ENCODE assay signal across 8 mouse cellular contexts in the genomic region with DNA sequence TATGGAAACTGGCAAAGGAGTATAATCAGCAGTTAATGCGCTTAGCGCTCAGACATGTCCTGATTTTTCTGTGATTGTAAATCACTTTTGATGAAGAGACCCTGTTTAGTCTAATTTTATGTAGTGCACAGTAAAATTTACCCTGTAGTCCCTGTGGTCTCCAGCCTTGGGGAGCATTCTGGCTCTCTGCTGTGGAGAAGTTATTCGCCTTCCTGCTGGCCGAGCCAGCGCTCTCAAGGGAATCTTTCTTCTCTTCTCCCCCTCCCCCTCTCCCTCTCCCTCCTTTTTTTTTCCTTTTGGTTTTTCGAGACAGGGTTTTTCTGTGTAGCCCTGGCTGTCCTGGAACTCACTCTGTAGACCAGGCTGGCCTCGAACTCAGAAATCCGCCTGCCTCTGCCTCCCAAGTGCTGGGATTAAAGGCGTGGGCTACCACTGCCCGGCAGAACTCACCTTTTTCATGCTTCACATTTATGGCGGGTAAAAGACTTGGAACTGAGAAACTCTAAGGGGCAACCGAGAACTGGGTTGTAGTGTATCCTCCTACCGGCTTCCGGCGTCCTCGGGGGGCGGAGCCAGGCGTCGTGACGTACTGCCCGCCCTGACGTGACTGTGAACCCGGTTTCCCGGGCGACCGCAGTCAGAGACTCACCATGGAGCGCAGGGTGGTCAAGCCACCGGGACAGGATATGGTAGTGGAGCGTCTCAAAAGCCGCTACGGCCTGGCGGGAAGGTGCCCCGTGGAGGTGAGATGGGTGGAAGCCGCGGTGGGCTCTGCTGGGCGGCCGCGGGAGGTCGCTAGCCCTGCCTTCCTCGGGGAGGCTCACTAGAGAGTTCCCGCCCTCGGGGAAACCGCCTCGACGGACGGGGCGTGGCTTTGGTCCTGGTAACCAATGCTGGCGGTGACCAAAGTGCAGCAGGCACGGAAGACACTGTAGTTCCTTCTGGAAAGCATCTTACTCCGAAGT. TPM values are rescaled to one million over a fixed set of nuclear protein-coding genes. Genes with fewer than 3 reads are reported as not detected.
DNase-seq lines count a peak whose midpoint lies in the region; ATAC-seq and TF ChIP-seq lines count a peak whose summit lies in the region.

A gene (plus strand): TSS at position 629 of the 965 bp plus-strand sequence.

- WGBS in forebrain, embryonic 10.5 days, result 1% methylated on average over 50 of the region's 50 CpGs
- WGBS in heart, embryonic 15.5 days, result 1% methylated on average over 50 of the region's 50 CpGs
- 1% methylated on average over 50 of the region's 50 CpGs for WGBS in liver, embryonic 14.5 days (ENCODE audit: insufficient replicate concordance)
- 1% methylated on average over 50 of the region's 50 CpGs for WGBS in neural tube, embryonic 11.5 days
- WGBS in stomach, postnatal 0 days, result under 1% methylated on average over 49 of the region's 50 CpGs

- no peak for TF ChIP-seq EP300 in liver, embryonic 14.5 days (IDR thresholded peaks at IDR 0.05; ENCODE audit: low read depth)
- TF ChIP-seq EP300 in stomach, postnatal 0 days (optimal IDR thresholded peaks at IDR 0.05), result no peak

- ATAC-seq in CD4-positive, CD25-positive, alpha-beta regulatory T cell, adult 4 months, result peak; percentile 97
- peak; percentile 96 for ATAC-seq in heart, embryonic 15.5 days (replicated peaks; ENCODE audit: insufficient number of reproducible peaks, insufficient read depth, low FRiP score, low read depth)
- peak; percentile 99 for ATAC-seq in liver, embryonic 14.5 days (ENCODE audit: insufficient read depth)
- peak; percentile 98 for ATAC-seq in neural tube, embryonic 11.5 days (ENCODE audit: insufficient read depth, low FRiP score, low TSS enrichment)
- ATAC-seq in stomach, postnatal 0 days (ENCODE audit: low FRiP score, low TSS enrichment), result peak; percentile 99

- peak; percentile 75 for TF ChIP-seq CTCF in liver, embryonic 14.5 days (IDR thresholded peaks at IDR 0.05; ENCODE audit: low read depth)
- TF ChIP-seq CTCF in stomach, postnatal 0 days (IDR thresholded peaks at IDR 0.05; ENCODE audit: low read depth), result peak; percentile 68

- DNase-seq in c-Kit-negative CD71-positive TER-119-positive erythroid progenitor cells, embryonic 14.5 days (ENCODE audit: low read depth, low spot score), result peak; percentile 86
- peak; percentile 93 for DNase-seq in forebrain, embryonic 10.5 days (ENCODE audit: extremely low spot score, low spot score)
- peak; percentile 96 to 97 for DNase-seq in kidney, postnatal 25 days
- peak; percentile 76 to 85 (median 78) for DNase-seq in liver, embryonic 14.5 days (ENCODE audit: low read depth in 3 of 3, low spot score in 3 of 3)
- peak; percentile 93 for DNase-seq in neural tube, embryonic 11.5 days (ENCODE audit: low spot score)
- DNase-seq in stomach, postnatal 0 days (ENCODE audit: low spot score), result peak; percentile 94

- peak within 1 kb of the TSS; percentile 95 for H3K27ac ChIP-seq in forebrain, embryonic 10.5 days
- H3K27ac ChIP-seq in heart, embryonic 15.5 days, result peak within 1 kb of the TSS; percentile 92
- peak within 1 kb of the TSS; percentile 70 for H3K27ac ChIP-seq in liver, embryonic 14.5 days
- H3K27ac ChIP-seq in neural tube, embryonic 11.5 days (ENCODE audit: low read depth, low read length), result peak within 1 kb of the TSS; percentile 70; the same call in 1 of the 2 replicates
- peak within 1 kb of the TSS; percentile 82 for H3K27ac ChIP-seq in stomach, postnatal 0 days (replicated peaks)

- H3K4me2 ChIP-seq in heart, embryonic 15.5 days, result peak within 1 kb of the TSS; percentile 73
- peak within 1 kb of the TSS; percentile 74 for H3K4me2 ChIP-seq in liver, embryonic 14.5 days (ENCODE audit: low read depth)
- peak within 1 kb of the TSS; percentile 46 for H3K4me2 ChIP-seq in neural tube, embryonic 11.5 days (ENCODE audit: low read depth)
- peak within 1 kb of the TSS; percentile 58 for H3K4me2 ChIP-seq in stomach, postnatal 0 days (replicated peaks; ENCODE audit: low read depth)

- peak within 1 kb of the TSS; percentile 77 for H3K4me3 ChIP-seq in forebrain, embryonic 10.5 days
- peak within 1 kb of the TSS; percentile 90 for H3K4me3 ChIP-seq in heart, embryonic 15.5 days
- H3K4me3 ChIP-seq in liver, embryonic 14.5 days (ENCODE audit: insufficient read depth in 1 of 2, low read depth in 2 of 2, low read length in 2 of 2), result peak within 1 kb of the TSS; percentile 76 to 84
- H3K4me3 ChIP-seq in neural tube, embryonic 11.5 days (ENCODE audit: low read depth, low read length), result peak within 1 kb of the TSS; percentile 56
- H3K4me3 ChIP-seq in stomach, postnatal 0 days (ENCODE audit: low read depth, low read length), result peak within 1 kb of the TSS; percentile 82

- H3K27me3 ChIP-seq in forebrain, embryonic 10.5 days (ENCODE audit: poor library complexity, severe bottlenecking), result no peaks in the 10 kb centered on the region
- no peaks in the 10 kb centered on the region for H3K27me3 ChIP-seq in heart, embryonic 15.5 days
- no peaks in the 10 kb centered on the region for H3K27me3 ChIP-seq in liver, embryonic 14.5 days (ENCODE audit: control insufficient read depth, insufficient read depth, low read length)
- no peaks in the 10 kb centered on the region for H3K27me3 ChIP-seq in neural tube, embryonic 11.5 days (ENCODE audit: control insufficient read depth, insufficient read depth, low read length)
- no peaks in the 10 kb centered on the region for H3K27me3 ChIP-seq in stomach, postnatal 0 days (ENCODE audit: control insufficient read depth, insufficient read depth, low read length)

- peaks cover 20% of the 10 kb centered on the region for H3K4me1 ChIP-seq in forebrain, embryonic 10.5 days
- H3K4me1 ChIP-seq in heart, embryonic 15.5 days (replicated peaks), result peaks cover 9% of the 10 kb centered on the region
- H3K4me1 ChIP-seq in liver, embryonic 14.5 days (replicated peaks; ENCODE audit: control insufficient read depth in 2 of 2, insufficient read depth in 2 of 2, low read length in 1 of 2), result peaks cover 0 to 6% of the 10 kb centered on the region in 2 experiments; a peak in 2 of 4 replicates
- H3K4me1 ChIP-seq in neural tube, embryonic 11.5 days (ENCODE audit: control insufficient read depth, insufficient read depth, low read length), result peaks cover 5% of the 10 kb centered on the region; the same call in 1 of the 2 replicates
- no peaks in the 10 kb centered on the region for H3K4me1 ChIP-seq in stomach, postnatal 0 days (replicated peaks; ENCODE audit: control insufficient read depth, insufficient read depth)

- peak within 1 kb of the TSS; percentile 74 for H3K9ac ChIP-seq in heart, embryonic 15.5 days
- H3K9ac ChIP-seq in liver, embryonic 14.5 days (replicated peaks), result peak within 1 kb of the TSS; percentile 68
- peak within 1 kb of the TSS; percentile 55 for H3K9ac ChIP-seq in neural tube, embryonic 11.5 days (ENCODE audit: low read length)
- peak within 1 kb of the TSS; percentile 60 for H3K9ac ChIP-seq in stomach, postnatal 0 days (ENCODE audit: low read length)

- peaks cover 2% of the 10 kb centered on the region; the same call in 1 of the 2 replicates for H3K9me3 ChIP-seq in forebrain, embryonic 10.5 days
- H3K9me3 ChIP-seq in heart, embryonic 15.5 days (replicated peaks), result no peaks in the 10 kb centered on the region
- no peaks in the 10 kb centered on the region for H3K9me3 ChIP-seq in liver, embryonic 14.5 days (ENCODE audit: control insufficient read depth, low read length)
- H3K9me3 ChIP-seq in neural tube, embryonic 11.5 days (ENCODE audit: control insufficient read depth, low read length), result no peaks in the 10 kb centered on the region
- H3K9me3 ChIP-seq in stomach, postnatal 0 days (ENCODE audit: control insufficient read depth, low read length), result no peaks in the 10 kb centered on the region

- H3K36me3 ChIP-seq in forebrain, embryonic 10.5 days (replicated peaks), result peaks cover 42% of the 10 kb centered on the region
- peaks cover 24% of the 10 kb centered on the region for H3K36me3 ChIP-seq in heart, embryonic 15.5 days
- peaks cover 23% of the 10 kb centered on the region for H3K36me3 ChIP-seq in liver, embryonic 14.5 days (replicated peaks; ENCODE audit: control insufficient read depth, insufficient read depth, low read depth)
- peaks cover 3% of the 10 kb centered on the region for H3K36me3 ChIP-seq in neural tube, embryonic 11.5 days (ENCODE audit: control insufficient read depth, insufficient read depth, low read length)
- peaks cover 7% of the 10 kb centered on the region for H3K36me3 ChIP-seq in stomach, postnatal 0 days (ENCODE audit: control insufficient read depth, insufficient read depth, low read length)

RNA-seq across cellular contexts. Expression of the gene that starts here (rescaled TPM):
- polyA plus RNA-seq in CD4-positive, CD25-positive, alpha-beta regulatory T cell, adult 4 months (2017; shearing (Covaris generic)), result 1 to 10 TPM; 2.7 to 4.4 TPM
- 16.8 and 17.6 TPM in 2 replicates for polyA plus RNA-seq in forebrain, embryonic 10.5 days (2016; fragmentation: Nextera tagmentation; extraction: Ambion mirVana)
- 5.8 and 6.5 TPM in 2 replicates for polyA plus RNA-seq in heart, embryonic 15.5 days (2015; fragmentation: Nextera tagmentation; extraction: Ambion mirVana)
- polyA plus RNA-seq in liver, embryonic 14.5 days (2012; rRNA removed), result 0.64 and 1.3 TPM in 2 replicates
- 1.6 and 2.1 TPM in 2 replicates for polyA plus RNA-seq in liver, embryonic 14.5 days (2014; fragmentation: Nextera tagmentation; extraction: Ambion mirVana)
- polyA plus RNA-seq in neural tube, embryonic 11.5 days (2014; fragmentation: Nextera tagmentation; extraction: Ambion mirVana), result 7.4 and 9.2 TPM in 2 replicates
- polyA plus RNA-seq in stomach, postnatal 0 days (2015; fragmentation: Nextera tagmentation; extraction: Ambion mirVana), result 2.2 TPM in 2 replicates

Comparison
In these comparisons a context has a peak if more than half of its experiments do, and no peak if none do; other contexts are left out.
1. Peak in every context shown above with its lines: DNase-seq, ATAC-seq, H3K4me3 ChIP-seq and H3K27ac ChIP-seq.